Mouse (Mus musculus): ENCODE measurements around the gene Hspa1l.
A peak's percentile ranks its signal among the peaks of the same experiment; 100 is the strongest.
"Not testable (repeated sequence)": the region's sequence is repeated elsewhere in the genome, so short reads cannot be mapped to it uniquely, and the experiment has no call there.

Hspa1l gene

GRCm38 (mm10) chr17:34972069-34972749 lies at the start of gene Hspa1l, which contains the start of gene Hspa1a:
Gene Hspa1l (plus strand): TSS chr17:34972703.
Gene Hspa1a (minus strand): TSS chr17:34972156.
- DNase-seq (ENCODE audit: low spot score), result peak; percentile 61

DNA sequence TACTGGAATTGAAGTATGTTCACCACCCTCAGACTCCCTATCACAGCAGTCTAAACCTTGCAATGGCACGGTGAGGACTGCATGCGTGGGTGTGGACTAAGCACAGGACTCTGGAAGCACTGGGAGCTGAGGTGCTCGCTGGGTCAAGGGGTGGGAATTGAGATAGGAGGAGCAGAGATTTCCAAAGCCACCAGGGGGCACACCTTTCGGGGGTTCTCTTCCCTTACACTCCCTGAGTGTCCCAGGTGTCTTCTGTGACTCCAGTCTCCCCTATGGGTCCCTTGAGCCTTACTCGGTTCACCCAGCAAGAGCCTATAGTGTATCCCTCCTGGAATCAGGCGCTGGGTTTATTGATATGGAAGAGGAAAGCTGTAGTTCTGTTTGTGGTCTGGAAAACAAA lies 49.6 kb upstream of the Hspa1l start:
- no peak for DNase-seq (ENCODE audit: low spot score)

DNA sequence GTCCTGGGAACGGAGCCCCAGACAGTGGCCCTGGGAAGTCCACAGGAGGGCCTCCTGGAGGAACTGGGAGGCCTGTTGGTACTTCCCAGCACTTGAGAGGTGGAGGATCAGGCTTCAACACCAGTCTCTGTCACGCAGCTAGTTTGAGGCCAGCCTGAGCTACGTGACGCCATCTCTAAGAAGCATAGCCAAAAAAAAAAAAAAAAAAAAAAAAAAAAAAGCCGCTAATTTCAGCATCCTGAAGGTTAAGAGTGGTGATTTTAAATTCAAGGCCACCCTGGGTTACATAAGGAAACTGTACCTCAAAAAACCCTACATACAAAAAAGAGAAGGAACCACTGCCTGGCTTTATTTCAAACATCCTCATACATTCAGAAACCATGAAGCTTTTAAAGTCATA lies 48.2 kb upstream of the Hspa1l start:
- DNase-seq (ENCODE audit: low spot score), result no peak

- no peak for DNase-seq (ENCODE audit: low spot score)
These were observed 45.0 kb upstream of the Hspa1l start for GRCm38 (mm10) chr17:34927306-34928019.

DNA sequence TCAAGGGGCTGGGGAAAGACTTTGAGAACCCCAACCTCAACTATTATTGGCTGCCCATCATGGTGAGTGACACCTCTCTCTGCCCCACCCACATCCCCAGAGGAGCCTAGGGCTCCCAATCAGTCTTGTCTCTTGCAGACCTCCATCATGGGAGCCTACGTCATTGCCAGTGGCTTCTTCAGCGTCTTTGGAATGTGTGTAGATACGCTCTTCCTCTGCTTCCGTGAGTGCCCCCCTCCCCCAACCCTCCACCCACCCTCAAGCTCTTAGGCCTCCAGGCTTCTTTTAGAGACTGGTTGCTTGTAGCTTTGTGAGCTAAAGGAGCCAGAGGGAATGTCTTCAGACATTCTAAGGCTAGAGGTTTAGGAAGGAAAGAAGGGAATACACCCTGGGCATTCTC lies 43.7 kb upstream of the Hspa1l start:
- no peak for DNase-seq (ENCODE audit: low spot score)

DNA sequence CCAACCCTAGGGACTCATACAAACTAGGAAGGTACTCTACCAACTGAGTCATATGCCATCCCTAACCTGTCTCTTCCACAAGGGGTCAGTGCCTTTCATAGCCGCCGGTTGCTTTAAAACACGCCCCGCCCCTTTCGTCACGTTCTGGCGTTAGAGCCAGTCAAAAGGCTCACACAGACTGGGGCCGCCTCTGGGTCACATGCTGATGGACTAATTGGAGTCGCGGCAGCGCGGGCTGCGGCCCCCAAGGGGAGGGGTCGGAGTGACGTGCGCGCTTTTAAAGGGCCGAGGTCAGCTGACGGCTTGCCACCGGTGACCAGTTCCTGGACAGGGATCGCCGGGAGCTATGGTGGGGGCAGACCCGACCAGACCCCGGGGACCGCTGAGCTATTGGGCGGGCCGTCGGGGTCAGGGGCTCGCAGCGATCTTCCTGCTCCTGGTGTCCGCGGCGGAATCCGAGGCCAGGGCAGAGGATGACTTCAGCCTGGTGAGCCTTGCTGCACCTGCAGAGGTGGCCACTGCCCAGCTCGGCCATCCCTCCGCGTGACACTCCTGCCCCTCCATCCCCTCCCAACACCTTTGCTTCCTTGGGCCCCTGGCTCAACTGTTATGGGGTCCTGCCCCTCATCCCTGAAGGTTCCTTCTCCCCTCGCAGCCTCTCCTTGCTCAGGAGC lies 41.3 kb upstream of the Hspa1l start, which contains the start of gene Neu1:
Neu1 (plus strand) TSS at position 193 of the 674 bp plus-strand sequence.
- peak; percentile 96 for DNase-seq (ENCODE audit: low spot score)

GRCm38 (mm10) chr17:34931735-34932098 lies 40.8 kb upstream of the Hspa1l start:
- no peak for DNase-seq (ENCODE audit: low spot score)

- no peak for DNase-seq (ENCODE audit: low spot score)
These were observed 40.2 kb upstream of the Hspa1l start for GRCm38 (mm10) chr17:34932287-34932686.

DNA sequence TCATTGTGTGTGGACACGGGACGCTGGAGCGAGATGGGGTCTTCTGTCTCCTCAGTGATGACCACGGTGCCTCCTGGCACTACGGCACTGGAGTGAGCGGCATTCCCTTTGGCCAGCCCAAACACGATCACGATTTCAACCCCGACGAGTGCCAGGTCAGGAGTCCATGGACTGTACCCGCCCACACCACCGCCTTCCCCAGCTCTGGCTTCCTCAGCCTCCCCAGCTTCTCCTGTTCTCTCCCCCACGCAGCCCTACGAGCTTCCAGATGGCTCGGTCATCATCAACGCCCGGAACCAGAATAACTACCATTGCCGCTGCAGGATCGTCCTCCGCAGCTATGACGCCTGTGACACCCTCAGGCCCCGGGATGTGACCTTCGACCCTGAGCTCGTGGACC lies 38.5 kb upstream of the Hspa1l start:
- no peak for DNase-seq (ENCODE audit: low spot score)

DNA sequence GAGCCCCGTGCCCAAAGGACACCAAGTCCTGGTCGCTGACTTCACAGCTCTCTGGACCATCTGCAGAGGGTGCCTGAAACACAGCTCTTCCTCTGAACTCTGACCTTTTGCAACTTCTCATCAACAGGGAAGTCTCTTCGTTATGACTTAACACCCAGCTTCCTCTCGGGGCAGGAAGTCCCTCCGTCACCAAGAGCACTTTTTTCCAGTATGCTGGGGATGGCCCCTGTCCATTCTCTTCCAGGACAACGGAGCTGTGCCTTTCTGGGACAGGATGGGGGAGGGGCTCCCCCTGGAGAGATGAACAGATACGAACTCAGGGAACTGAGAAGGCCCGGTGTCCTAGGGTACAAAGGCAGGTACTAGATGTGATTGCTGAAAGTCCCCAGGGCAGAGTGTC lies 37.7 kb upstream of the Hspa1l start:
- DNase-seq (ENCODE audit: low spot score), result no peak

DNA sequence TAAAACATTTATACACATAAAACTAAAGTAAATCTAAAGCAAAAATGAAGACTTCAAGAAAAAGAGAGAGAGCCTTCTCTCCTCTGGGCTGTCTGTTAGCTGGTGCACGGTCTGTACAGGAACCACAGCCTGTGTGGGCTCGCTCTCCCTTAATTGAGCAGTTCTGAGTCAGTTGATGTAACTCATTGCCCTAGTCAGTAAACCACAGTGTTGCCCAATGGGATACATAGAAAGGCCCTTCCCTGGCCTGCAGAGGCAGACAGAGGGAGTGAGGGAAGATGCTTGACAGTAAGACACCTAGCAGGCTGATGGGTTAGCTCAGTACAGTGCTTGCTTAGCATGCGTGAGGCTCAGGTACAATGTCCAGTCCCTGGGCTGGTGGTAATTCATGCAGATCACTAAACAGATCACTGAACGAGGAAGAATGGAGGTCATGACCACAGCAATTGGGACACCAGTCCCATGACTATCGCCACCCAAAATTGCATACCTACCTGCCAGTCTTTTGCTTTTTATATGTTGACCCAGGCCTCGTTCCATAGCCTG lies 34.5 kb upstream of the Hspa1l start:
- no peak for DNase-seq (ENCODE audit: low spot score)

DNA sequence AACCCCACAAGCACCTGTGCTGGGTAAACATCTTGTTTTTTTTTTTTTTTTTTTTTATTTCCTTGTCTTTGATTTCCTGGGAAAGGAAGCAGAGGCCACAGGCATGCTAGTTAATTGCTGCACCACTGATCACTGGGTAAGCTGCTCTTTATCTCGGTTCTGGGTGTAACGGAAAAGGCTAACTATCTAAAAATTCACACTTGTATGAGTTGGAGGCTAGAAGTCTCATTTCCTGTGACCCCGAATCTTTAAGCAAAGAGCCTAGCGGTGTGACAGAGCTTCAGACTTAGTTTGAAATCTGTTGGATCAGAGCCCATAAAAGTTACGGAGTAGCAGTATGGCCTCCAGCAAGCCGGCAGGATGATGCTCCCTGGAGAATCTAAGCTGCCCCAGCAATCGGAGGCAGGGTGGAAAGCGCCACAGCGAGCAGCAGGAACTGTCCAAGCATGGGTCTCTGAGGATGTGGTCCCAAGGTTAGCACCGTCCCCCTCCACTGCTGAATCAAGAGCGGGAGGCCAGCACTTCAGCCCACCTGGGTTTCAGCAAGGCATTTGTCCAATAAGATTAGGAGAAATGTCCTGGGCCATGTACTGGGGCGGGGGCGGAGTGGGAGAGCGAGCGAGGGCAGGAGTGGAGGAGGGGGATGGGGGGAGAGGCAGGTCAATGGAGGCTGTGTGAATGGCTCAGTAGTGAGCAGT lies 31.0 kb upstream of the Hspa1l start:
- no peak for DNase-seq (ENCODE audit: low spot score)

DNA sequence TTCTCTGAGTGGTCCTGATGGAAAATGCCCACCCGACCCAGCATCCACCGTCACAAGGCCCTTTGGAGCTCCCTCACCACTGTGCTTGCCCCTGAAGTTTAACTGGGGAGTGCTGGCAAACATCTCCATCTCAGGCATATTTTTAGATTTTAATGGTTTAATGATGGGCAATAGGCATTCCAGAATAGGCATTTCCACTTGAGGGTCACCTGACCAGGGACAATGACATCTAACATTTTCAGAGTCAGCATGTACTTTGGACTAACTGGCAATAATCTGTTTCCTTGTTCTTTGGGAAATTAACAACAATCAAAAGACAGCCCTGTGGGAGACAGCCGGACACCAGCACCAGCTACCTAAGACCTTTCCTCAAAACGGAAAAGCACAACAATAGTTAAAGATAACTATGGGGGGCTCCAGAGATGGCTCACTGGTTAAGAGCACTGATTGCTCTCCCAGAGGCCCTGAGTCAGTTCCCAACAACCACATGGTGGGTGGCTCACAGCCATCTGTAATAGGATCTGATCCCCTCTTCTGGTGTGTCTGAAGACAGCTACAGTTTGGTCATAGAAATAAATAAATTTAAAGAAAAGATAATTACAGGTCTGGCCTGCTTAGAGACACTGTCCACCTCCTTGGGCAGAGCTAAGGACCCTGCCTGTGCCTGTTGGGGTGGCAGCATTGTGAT lies 29.2 kb upstream of the Hspa1l start:
- DNase-seq (ENCODE audit: low spot score), result no peak

DNA sequence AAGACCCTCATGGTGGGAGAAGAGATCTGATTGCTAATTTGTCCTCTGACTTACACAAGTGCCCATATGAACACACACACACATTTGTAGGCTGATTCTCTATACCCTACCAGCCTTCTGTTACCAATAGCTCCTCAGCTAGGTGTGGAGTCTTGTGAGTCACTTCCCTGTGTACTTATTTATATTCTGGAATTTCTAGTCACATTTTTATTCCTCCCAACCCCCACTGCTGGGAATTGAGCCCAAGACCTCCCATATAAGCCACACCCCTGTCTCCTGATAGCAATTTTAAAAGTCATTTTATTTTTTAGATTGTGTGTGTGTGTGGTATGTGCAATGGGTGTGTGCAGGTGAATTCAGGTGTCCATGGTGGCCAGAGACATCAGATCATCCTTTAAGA lies 28.1 kb upstream of the Hspa1l start:
- DNase-seq (ENCODE audit: low spot score), result no peak

- DNase-seq (ENCODE audit: low spot score), result no peak
These were observed 25.9 kb upstream of the Hspa1l start for GRCm38 (mm10) chr17:34946486-34947140.

DNA sequence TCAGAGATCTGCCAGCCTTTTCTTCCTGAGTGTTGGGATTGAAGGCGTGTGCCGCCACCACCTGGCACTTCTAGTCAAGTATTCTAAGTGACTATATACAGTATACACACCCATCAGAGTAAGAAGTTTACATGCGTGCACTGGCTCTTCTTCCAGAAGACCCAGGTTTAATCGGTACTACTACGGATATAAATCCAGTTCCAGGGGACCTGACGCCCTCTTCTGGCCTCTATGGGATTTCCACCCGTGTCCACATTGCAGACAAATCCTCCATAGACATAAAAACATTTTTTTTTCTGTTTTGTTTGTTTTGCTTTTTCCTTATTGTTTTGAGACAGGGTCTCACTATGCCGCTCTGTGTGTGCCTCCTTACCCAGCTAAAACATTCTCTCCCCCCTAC lies 24.9 kb upstream of the Hspa1l start:
- no peak for DNase-seq (ENCODE audit: low spot score)

GRCm38 (mm10) chr17:34948721-34949552 lies 23.6 kb upstream of the Hspa1l start:
- not testable (repeated sequence) for DNase-seq (ENCODE audit: low spot score)

DNA sequence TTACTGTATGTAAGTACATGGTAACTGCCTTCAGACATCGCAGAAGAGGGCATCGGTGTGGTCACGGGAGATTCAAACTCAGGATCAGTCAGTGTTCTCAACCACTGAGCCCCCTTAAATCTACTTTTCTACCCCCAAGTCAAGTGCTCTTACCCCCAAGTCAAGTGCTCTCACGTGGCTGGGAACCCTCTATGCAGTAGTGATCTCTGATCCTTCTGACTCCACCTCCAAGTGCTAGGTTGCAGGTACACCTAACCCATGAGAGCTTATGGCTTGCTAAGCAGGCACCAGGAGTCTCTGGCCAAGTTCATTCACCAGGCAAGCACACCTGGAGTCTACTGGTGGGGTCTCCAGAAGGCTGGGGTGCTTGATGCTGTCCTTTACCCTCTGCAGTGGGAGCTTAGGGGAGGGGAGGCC lies 22.9 kb upstream of the Hspa1l start:
- no peak for DNase-seq (ENCODE audit: low spot score)

DNA sequence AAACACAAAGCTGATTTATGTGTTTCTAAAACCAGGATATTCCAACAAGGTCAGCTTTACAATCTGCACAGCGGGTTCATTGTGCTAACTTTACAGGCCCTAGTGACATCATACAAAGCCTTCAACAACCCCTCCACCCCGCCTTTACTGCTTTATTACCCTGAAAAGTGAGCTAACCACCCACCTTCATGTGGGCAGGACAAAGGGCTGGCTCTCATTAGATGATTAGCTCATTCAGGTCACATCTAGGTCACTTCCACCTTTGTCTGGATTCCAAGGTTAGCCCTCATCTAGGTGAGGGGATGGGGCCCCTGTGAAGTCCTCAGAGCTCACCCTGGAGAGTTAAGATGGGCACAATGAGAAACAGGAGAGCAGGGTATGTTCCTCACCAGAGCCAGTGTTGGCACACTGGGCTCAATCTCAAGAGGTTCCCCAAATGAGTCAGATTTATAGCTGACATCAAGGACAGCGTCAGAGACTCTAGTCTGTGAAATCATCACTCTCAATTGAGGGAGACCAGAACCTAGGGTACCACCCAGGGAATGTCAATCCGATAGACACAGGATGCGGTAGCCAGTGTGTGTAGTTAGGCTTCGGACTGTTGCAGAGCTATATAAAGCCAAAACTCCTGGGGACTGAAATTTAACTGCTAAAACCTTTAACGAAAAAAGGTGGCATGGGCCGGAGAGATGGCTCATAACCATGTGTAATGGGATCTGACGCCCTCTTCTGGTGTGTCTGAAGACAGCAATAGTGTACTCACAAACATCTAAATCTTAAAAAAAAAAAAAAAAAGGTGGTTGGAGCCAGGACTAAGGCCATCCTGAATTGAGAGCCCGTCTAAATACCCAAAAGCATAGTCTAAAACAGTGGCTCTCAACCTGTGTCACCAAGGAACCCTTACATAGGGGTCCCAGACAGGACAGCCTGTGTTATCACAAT lies 21.7 kb upstream of the Hspa1l start:
- DNase-seq (ENCODE audit: low spot score), result no peak
